Mouse (Mus musculus): ENCODE data around the gene Olfr322.
A peak's percentile ranks its signal among the peaks of the same experiment; 100 is the strongest.

DNA sequence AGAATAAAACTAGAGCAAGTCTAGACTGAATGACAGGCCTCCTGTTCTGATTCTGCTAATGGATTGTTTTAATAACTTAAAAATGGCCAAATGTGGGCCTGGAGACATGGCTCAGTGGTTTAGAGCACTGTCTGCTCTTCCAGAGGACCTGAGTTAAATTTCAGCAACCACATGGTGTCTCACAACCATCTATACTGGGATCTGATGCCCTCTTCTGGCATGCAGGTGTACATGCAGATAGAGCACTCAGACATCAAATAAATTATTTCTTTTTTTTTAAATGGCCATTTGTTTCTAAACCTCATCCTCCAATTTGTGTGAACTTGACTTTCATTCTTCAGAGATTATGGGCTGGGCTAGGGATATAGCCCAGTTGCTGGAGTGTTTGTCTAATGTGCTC lies 10.7 kb downstream of the Olfr322 start:
- no peak for TF ChIP-seq POLR2A (IDR thresholded peaks at IDR 0.05; ENCODE audit: insufficient read depth, low read depth, low read length)
- no peak for TF ChIP-seq EP300 (IDR thresholded peaks at IDR 0.05; ENCODE audit: insufficient read depth, low read depth, low read length)
- TF ChIP-seq CTCF (IDR thresholded peaks at IDR 0.05), result peak; percentile 18; the same call in 1 of the 2 replicates
